Mouse (Mus musculus) heart, adult 18-20 months (tissue): ENCODE results near the gene Zkscan2. TPM values are rescaled to one million over a fixed set of nuclear protein-coding genes. Genes with fewer than 3 reads are reported as not detected.

Experiments used
- DNase-seq, 2 experiments: peaks; one replicate each; pipeline ENCODE4 v3.0.0; 2021 to 2022; ENCODE audit warnings: mixed read lengths in 1 of 2
- total RNA-seq, 2 experiments: library from RNA; stranded (reverse); gene quantifications; 2 replicates each; pipeline ENCODE4 v1.2.3; 2021

Zkscan2 gene
- total RNA-seq, 2 experiments from 2014 or later, result 1.1 to 1.4 TPM

DNA sequence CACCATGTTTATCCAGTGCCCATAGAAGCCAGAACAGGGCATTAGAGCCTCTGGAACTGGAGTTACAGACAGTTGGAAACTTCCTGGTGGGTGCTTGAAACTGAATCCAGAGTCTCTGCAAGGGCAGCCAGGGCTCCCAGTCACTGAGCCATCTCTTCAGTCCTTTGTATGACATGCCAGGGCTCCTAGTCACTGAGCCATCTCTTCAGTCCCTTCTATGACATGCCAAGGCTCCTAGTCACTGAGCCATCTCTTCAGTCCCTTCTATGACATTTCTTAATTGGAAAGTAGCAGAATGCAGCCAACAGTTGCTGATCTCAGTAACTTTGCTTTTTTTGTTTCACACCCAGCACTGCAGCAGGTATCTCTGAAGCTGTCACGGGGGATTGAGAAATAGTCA is 58.2 kb downstream of the Zkscan2 start:
- no peak for DNase-seq

DNA sequence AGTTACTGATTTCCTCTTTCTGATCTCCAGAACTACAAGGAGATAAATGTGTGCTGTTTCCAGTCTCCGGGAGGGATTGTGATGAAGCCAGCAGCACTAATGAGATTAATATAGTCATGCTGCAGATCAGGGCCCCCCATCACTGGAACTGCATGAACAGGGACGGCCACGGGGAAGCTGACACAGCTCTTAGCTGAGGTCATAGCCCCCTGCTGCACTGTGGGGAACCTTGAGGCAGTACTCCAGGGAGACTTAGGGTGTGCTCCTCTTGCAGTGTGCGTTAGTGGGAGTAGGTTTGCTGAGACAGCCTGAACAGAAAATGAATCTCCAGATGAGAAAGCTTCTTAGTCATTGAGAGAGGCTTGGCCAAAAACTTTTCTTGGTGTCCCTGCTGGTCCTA is 69.0 kb downstream of the Zkscan2 start:
- no peak for DNase-seq

DNA sequence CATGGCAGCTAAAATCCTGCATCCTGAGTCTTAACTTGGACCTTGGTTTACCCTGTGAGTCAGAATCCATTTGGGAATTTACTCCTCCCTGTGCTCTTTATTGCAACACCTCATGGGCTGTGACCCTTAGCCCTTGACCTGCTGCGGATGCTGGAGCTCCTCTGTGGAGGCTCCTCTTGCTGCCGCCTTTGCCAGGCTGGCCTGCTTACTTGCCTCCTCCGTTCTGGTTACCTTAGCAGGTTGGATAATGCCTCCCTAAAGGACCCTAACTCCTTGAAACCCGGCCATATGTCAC is 69.9 kb downstream of the Zkscan2 start:
- peak in 1 of 2 experiments; percentile 21 for DNase-seq

DNA sequence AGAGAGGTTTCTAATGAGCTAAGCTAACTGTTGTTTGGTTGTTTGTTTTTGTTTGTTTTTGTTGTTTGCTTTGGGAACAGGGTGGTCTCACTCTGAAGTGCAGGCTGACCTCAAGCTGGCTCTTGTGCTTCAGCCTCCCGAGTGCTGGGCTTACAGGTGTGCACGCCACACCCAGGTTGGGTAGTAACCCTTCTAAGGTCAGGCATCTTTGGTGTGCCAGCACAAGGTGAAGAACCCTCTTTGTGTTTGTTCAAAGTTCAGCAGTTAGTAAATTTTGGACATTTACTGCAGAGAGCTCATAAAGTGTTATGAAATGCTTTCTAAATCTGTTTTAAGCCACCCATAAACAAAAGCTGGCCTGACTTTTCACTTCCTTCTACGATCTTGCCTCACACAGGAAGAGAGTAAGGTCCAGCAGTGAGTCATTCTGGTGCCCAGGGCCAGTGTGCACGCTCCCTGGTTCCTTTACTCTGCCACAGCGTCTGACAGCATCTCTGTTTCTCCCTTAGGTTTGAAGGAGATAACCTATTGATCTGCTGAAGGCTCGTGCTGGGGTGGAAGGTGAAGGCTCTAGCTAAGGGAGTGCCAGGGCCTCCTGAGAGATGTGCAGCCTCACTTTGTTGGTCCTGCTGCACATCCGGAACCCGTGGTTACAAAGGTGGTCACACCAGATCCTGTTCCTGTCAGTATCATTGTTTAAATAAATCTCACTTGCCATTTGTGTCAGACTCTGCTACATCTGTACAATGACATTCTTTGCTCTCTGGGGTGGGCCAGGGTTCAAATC is 70.4 kb downstream of the Zkscan2 start:
- DNase-seq, result peak; percentile 25 to 55

Other genes with a start within 250 kb of the Zkscan2 start
- gene Lcmt1, start 130.7 kb downstream of the Zkscan2 start, total RNA-seq, result 10 to 100 TPM; 21.8 to 22.1 TPM
- 10 to 100 TPM; 12.5 to 16.2 TPM for gene Arhgap17, start 130.5 kb downstream of the Zkscan2 start, total RNA-seq
- gene Aqp8, start 38.2 kb downstream of the Zkscan2 start, total RNA-seq, result 10 to 100 TPM in 1 of 2 experiments, 1 to 10 TPM in 1; 7.8 to 11.5 TPM